Mouse (Mus musculus) intestine, embryonic 15.5 days (tissue): ENCODE data around the gene Pick1. TPM values are rescaled to one million over a fixed set of nuclear protein-coding genes. Genes with fewer than 3 reads are reported as not detected.

ENCODE experiments used
- ATAC-seq: fragments of 200-750 bp; cut with Nextera tagmentation; 2 replicates; pipeline ENCODE4 v1.8.0; 2017; ENCODE audit warnings: moderate TSS enrichment, moderate library complexity
- H3K27ac ChIP-seq: fragments of 300-500 bp; sonication (generic); 2 replicates; pipeline ENCODE4 v1.5.1; 2015; ENCODE audit warnings: mild to moderate bottlenecking, inconsistent platforms
- H3K27me3 ChIP-seq: fragments of 300-500 bp; sonication (generic); replicated peaks from 2 replicates; pipeline ENCODE4 v1.6.1; 2015; ENCODE audit warnings: inconsistent platforms
- H3K36me3 ChIP-seq: fragments of 300-500 bp; sonication (generic); 2 replicates; pipeline ENCODE4 v1.6.1; 2015; ENCODE audit warnings: inconsistent platforms
- H3K4me1 ChIP-seq: fragments of 300-500 bp; sonication (generic); replicated peaks from 2 replicates; pipeline ENCODE4 v1.6.1; 2015; ENCODE audit warnings: inconsistent platforms
- H3K4me2 ChIP-seq: fragments of 300-500 bp; sonication (generic); replicated peaks from 2 replicates; pipeline ENCODE4 v1.6.1; 2015; ENCODE audit warnings: mild to moderate bottlenecking, inconsistent platforms
- H3K4me3 ChIP-seq: fragments of 300-500 bp; sonication (generic); replicated peaks from 2 replicates; pipeline ENCODE4 v1.5.1; 2015; ENCODE audit warnings: inconsistent platforms
- H3K9ac ChIP-seq: fragments of 300-500 bp; sonication (generic); 2 replicates; pipeline ENCODE4 v1.6.1; 2015; ENCODE audit warnings: inconsistent platforms
- H3K9me3 ChIP-seq: fragments of 300-500 bp; sonication (generic); 2 replicates; pipeline ENCODE4 v1.6.1; 2016; ENCODE audit warnings: inconsistent platforms
- WGBS: fragments of 180-500 bp; shearing (Covaris S2); methylation state at CpG from one replicate; pipeline ENCODE4 v1.1.7; 2015; 5-methylcytosine and 5-hydroxymethylcytosine counted together
- polyA plus RNA-seq: library from polyadenylated mRNA; unstranded; fragments of >200 nt; fragmentation: Nextera tagmentation; extraction: Ambion mirVana; gene quantifications from 2 replicates; pipeline ENCODE4 v1.2.1, GENCODE M21; 2015

Gene Pick1
- polyA plus RNA-seq, 1 experiment from 2014 or later: 44.2 TPM

DNA sequence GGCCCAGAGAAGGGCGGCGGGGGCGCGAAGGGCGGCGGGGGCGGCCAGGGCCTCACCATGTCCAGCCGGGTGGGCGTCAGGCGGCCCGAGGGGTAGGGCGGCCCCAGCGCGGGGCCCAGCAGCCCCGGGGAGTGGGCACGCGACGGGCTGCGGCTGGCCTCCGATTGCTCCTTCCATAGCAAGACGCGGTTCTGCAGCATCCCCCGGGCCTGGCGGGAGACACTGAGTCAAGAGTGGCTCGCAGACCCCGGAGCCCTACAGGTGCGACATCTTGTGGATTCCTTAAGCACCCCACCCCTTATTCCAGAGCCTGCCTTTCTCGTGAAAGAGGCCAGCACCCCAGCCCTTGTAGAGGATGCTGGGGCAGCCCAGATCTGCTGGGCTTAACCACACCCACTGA is 32.8 kb downstream of the Pick1 start:
- ATAC-seq: peak; percentile 50
- peak overlapping the region; percentile 59 for H3K9ac ChIP-seq
- H3K9me3 ChIP-seq: no peaks in the 10 kb centered on the region
- peaks cover 20% of the 10 kb centered on the region for H3K4me1 ChIP-seq
- H3K27ac ChIP-seq: no peak overlapping the region
- peak overlapping the region; percentile 99 for H3K4me2 ChIP-seq
- peak overlapping the region; percentile 63 for H3K4me3 ChIP-seq
- WGBS: under 1% methylated on average over 21 of the region's 28 CpGs
- H3K36me3 ChIP-seq: no peaks in the 10 kb centered on the region
- peaks cover 26% of the 10 kb centered on the region for H3K27me3 ChIP-seq

DNA sequence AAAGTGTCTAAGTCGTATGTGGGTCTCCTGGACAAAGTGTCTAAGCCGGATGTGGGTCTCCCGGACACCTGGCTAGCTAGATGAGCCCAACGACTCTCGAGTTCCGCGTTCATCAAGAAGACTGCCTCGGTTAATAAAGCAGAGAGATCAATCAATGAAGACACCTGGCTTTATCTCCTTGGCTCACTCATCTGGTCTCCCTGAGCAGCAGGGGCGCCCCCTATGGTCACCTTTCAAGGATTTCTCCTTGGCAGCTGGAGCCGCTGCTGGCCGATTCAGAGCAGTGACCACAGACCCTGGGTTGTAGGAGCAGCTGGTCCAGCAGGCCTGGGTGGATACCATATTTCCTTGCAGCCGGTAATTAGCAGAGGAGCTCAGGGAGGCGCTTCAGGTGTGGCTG is 33.4 kb downstream of the Pick1 start:
- Histone ChIP-seq H3K36me3 (no peaks in the 10 kb centered on the region), H3K9me3 (no peaks in the 10 kb centered on the region), H3K4me3 (0 out of 2 replicates have a peak overlapping the region, but pooled peaks have one; percentile 63), H3K9ac (no peak overlapping the region), H3K27me3 (peaks cover 26% of the 10 kb centered on the region), H3K4me2 (peak overlapping the region; percentile 99; the same call in 1 of the 2 replicates), H3K4me1 (peaks cover 20% of the 10 kb centered on the region), H3K27ac (no peak overlapping the region)
- WGBS: 18% methylated on average over 13 of the region's 13 CpGs
- no peak for ATAC-seq

DNA sequence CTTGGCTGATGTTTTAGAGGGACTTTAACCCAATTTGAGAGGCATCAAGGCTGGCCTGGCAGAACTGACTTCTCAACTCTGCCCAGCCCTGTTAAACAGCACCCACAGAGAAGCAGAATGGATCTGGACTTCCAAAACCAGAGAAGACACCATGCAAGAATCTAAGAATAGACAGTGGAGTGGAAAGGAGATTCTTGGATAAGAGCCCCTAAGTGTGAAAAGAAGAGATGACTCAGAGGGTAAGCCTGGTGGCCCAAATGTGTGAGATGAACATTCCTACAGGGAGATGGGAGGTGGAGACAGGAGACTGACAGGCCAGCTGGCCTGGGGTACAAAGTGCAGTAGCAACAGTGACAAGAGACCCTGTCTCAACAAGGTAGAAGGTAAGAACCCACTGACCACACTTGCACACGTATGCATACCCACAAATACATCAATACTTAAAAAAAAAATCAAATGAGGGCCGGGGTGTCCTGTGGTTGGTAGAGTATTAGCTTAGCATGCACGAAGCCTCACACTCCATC is 33.9 kb downstream of the Pick1 start:
- Histone ChIP-seq H3K9ac (no peak overlapping the region), H3K27ac (no peak overlapping the region), H3K36me3 (no peaks in the 10 kb centered on the region), H3K27me3 (peaks cover 27% of the 10 kb centered on the region), H3K4me3 (no peak overlapping the region), H3K9me3 (no peaks in the 10 kb centered on the region), H3K4me2 (no peak overlapping the region), H3K4me1 (peaks cover 20% of the 10 kb centered on the region)
- no peak for ATAC-seq
- 94% methylated on average over 3 of the region's 3 CpGs for WGBS

DNA sequence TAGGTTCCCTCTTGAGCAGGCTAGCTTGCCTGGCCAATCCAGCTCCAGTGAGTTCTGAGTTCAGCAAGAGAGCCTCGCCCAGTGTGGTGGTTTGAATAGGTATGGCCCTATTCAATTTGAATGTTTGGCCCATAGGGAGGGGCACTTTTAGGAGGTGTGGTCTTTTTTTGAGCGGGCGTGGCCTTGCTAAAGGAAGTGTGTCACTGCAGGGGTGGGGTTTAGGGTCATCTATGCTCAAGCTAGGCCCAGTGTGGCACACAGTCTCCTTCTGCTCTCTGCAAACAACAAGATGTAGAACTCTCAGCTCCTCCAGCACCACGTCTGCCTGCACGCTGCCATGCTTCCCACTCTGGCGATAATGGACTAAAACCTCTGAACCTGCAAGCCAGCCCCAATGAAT is 34.8 kb downstream of the Pick1 start:
- H3K27ac ChIP-seq: no peak overlapping the region
- no peaks in the 10 kb centered on the region for H3K36me3 ChIP-seq
- 90% methylated on average over 6 of the region's 6 CpGs for WGBS
- H3K27me3 ChIP-seq: peaks cover 23% of the 10 kb centered on the region
- no peak overlapping the region for H3K9ac ChIP-seq
- peaks cover 20% of the 10 kb centered on the region for H3K4me1 ChIP-seq
- no peak overlapping the region for H3K4me3 ChIP-seq
- no peak for ATAC-seq
- no peak overlapping the region for H3K4me2 ChIP-seq
- H3K9me3 ChIP-seq: no peaks in the 10 kb centered on the region

DNA sequence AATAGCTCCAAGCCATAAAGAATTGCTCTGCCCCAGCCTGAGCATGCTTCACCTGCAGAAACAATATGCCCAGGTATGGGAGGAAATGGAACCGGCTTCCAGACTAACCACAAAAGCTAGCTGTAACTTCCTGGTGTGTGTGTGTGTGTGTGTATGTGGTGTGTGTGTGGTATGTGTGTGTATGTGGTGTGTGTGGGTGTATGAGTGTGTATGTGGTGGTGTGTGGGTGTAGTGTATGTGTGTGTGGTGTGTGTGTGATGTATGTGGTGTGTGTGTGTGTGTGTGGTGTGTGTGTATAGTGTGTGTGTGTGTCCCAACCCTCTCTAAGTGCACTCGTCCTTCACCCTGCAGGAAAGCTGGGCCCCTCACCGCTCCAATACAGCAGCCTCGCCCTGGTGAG is 36.4 kb downstream of the Pick1 start:
- Histone ChIP-seq H3K4me3 (no peak overlapping the region), H3K4me2 (no peak overlapping the region), H3K27me3 (peaks cover 11% of the 10 kb centered on the region), H3K9me3 (no peaks in the 10 kb centered on the region), H3K4me1 (peaks cover 18% of the 10 kb centered on the region), H3K27ac (no peak overlapping the region), H3K9ac (no peak overlapping the region), H3K36me3 (no peaks in the 10 kb centered on the region)
- ATAC-seq: no peak
- 52% methylated on average over 4 of the region's 4 CpGs for WGBS

DNA sequence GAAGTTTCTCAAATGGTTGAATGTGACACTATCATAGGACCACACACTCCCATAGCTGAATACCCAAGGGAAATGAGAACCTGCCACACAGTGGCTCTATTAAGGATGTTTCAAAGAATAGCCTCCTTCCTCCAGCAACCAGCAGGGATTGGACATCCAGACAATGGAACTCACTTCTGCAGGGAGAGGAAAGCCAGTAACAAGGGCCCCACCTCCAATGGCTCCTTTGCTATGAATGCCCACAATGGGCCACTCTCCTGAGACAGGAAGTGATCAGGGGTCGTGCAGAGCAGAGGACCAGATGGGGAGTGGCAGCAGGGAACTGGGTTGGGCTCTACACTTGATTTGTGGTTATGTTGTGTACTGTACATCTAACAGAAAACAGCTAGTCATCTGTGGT is 39.5 kb downstream of the Pick1 start:
- Histone ChIP-seq H3K9me3 (no peaks in the 10 kb centered on the region), H3K9ac (no peak overlapping the region), H3K4me2 (no peak overlapping the region), H3K4me3 (no peak overlapping the region), H3K36me3 (no peaks in the 10 kb centered on the region), H3K4me1 (peaks cover 12% of the 10 kb centered on the region), H3K27ac (no peak overlapping the region), H3K27me3 (peaks cover 5% of the 10 kb centered on the region; the same call in 1 of the 2 replicates)
- no peak for ATAC-seq
- WGBS: 24% methylated on average over 1 of the region's 1 CpGs

DNA sequence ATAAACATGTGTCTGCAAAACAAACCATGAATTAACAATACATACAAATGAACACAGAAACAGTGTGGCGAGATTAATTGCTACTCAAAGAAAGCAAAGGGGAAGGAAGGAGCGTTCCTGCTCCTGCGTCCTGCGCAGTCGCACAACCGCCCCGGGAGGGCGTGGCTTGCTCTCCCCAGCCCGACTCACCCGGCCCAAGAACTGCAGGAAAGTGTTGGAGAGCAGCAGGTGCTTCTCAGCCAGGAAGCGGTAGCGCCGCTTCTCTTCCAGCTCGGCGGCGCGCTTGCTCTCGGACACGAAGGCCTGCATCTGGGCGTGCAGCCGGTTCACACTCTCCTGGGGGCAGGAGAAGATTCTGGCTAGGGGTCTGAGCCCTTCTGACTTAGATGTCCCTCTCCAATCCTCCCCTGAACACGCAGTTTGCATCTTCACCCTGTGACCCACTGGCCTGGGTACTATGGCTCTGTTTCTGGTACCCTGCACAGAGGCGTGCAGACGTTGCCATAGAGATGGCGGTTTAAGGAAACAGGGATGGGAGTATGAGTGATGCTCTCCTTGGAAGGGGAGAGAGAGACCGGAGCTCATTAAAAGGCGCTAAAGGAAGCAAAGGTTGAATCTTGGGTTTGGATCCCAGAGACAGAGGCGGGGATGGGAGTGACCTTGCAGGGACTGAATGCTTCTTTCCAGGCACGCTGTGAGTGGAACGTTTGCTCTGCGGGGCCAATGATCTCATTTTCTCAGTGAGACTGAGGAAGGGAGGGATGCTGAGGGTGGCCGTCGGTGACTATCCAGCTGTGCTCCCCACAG is 41.5 kb downstream of the Pick1 start:
- 3% methylated on average over 33 of the region's 33 CpGs for WGBS
- no peaks in the 10 kb centered on the region for H3K9me3 ChIP-seq
- peaks cover 2% of the 10 kb centered on the region; the same call in 1 of the 2 replicates for H3K27me3 ChIP-seq
- no peaks in the 10 kb centered on the region for H3K36me3 ChIP-seq
- peak overlapping the region; percentile 66 for H3K4me2 ChIP-seq
- ATAC-seq: peak; percentile 83
- peaks cover 12% of the 10 kb centered on the region for H3K4me1 ChIP-seq
- peak overlapping the region; percentile 59 for H3K27ac ChIP-seq
- H3K4me3 ChIP-seq: peak overlapping the region; percentile 26
- 0 out of 2 replicates have a peak overlapping the region, but pooled peaks have one; percentile 31 for H3K9ac ChIP-seq

DNA sequence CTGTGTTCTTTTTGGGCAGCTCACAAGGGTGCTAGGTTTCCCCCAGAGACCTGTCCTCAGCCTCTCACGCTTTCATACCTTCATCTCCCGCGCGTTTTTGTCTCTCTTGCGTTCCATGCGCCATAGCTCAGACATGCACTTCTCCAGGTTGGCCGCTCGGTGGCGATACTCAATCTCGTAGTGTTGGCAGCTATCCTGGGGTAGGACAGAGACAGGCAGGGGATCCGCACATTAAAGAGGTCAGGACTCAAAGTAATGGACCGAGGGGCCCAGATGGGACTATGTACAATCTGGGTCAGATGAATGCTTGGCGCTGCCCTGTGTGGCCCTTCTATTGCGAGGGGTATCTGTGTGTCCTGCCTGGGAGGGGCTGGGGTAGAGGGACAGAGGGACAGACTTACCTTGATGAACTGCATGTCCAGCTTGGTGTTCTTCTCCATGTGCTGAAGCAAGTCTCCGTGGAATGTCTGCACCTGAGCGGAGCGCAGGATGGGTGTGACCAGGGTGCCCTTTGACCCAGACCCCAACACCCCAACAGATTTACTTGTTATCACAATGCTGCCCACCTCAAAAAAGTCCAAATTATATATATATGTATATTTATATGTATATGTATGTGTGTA is 42.3 kb downstream of the Pick1 start:
- Histone ChIP-seq H3K36me3 (no peaks in the 10 kb centered on the region), H3K9me3 (no peaks in the 10 kb centered on the region), H3K27ac (no peak overlapping the region), H3K9ac (no peak overlapping the region), H3K4me3 (peak overlapping the region; percentile 26), H3K4me2 (peak overlapping the region; percentile 66), H3K27me3 (peaks cover 2% of the 10 kb centered on the region; the same call in 1 of the 2 replicates), H3K4me1 (peaks cover 12% of the 10 kb centered on the region)
- 16% methylated on average over 17 of the region's 17 CpGs for WGBS
- peak; percentile 24 for ATAC-seq

DNA sequence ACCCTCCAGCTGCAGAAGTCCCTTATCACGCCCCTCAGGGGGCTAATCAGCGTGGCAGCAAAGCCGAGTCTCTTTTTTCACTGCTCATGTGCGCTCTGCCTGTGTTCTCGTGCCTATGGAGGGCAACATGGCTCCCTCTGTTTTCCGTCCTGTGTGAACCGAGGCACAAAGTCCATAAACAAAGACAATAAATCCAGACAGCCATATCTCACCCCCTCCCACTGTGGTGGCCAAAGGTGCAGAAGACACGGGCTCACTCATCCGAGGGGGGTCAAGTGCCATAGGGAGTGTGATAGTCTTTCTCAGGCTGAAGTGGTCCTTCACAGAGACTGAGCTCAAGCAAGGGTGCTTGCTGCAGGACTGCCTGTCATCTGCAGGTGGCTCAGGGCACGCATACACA is 44.0 kb downstream of the Pick1 start:
- Histone ChIP-seq H3K4me3 (no peak overlapping the region), H3K9ac (no peak overlapping the region), H3K27me3 (peaks cover under 1% of the 10 kb centered on the region; the same call in 1 of the 2 replicates), H3K4me2 (no peak overlapping the region), H3K27ac (no peak overlapping the region), H3K4me1 (peaks cover 12% of the 10 kb centered on the region), H3K9me3 (no peaks in the 10 kb centered on the region), H3K36me3 (no peaks in the 10 kb centered on the region)
- peak; percentile 52 for ATAC-seq
- 59% methylated on average over 10 of the region's 10 CpGs for WGBS

DNA sequence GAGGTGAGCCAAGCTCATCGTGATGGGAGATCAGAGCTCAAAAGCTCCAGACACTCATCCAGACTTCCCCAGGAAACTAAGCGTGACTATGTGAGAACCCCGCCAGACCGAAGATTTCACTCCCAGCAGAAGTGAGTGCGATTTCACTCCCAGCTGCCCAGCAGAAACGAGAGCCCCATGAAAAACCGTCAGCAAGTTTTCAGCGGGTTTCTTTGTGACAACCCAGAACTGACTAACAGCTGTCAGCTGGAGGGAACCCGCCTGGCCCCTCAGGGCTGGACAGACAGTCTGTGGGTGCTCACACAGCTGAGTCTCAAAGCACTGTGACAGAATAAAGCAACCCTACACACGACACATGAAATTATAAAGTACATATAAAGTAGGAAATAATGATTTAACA is 48.8 kb downstream of the Pick1 start:
- 67% methylated on average over 10 of the region's 10 CpGs for WGBS
- Histone ChIP-seq H3K9ac (no peak overlapping the region), H3K27me3 (no peaks in the 10 kb centered on the region), H3K9me3 (no peaks in the 10 kb centered on the region), H3K4me3 (no peak overlapping the region), H3K36me3 (no peaks in the 10 kb centered on the region), H3K27ac (no peak overlapping the region), H3K4me2 (no peak overlapping the region), H3K4me1 (0 out of 2 replicates have a peak, but pooled peaks cover 3% of the 10 kb centered on the region)
- no peak for ATAC-seq

DNA sequence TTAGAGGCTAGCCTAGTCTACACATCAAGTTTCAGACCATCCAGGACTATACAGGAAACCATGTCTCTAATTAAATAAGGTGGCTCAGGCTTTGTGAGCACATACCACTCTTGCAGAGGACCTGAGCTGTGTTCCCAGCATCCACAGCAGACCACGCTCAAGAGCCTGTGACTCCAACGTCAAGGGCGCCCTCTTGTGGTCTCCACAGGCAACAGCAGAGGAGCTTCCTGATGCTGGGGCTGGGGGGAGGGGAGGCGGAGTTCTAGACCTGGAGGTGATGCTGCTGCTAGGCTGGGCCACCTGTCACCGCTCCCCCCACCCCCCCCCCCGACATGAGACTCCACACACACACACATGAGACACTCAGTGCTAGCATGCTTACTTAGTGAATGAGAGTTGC is 51.2 kb downstream of the Pick1 start:
- Histone ChIP-seq H3K9ac (no peak overlapping the region), H3K4me2 (no peak overlapping the region), H3K36me3 (no peaks in the 10 kb centered on the region), H3K27ac (no peak overlapping the region), H3K4me1 (peaks cover 8% of the 10 kb centered on the region; the same call in 1 of the 2 replicates), H3K27me3 (no peaks in the 10 kb centered on the region), H3K9me3 (no peaks in the 10 kb centered on the region), H3K4me3 (no peak overlapping the region)
- ATAC-seq: no peak
- WGBS: 25% methylated on average over 6 of the region's 6 CpGs

DNA sequence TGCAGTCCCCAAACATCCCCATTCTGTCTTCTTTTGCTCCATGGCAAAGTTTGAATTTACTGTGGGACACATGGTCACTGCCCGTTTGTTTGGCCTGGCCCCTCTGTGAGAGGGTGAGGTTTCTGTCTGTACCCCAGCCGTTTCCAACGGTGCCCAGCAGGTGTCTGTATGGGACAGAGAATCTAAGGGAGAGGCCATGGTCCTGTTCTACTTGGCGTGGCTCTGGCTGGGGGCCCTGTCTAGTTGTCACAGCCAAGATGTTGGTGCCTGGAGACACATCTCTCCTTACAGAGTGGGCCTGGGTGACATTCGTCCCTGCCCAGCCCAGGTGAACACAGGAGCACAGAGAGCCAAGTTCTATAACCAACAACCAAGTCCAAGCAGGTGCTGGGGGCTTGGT is 51.9 kb downstream of the Pick1 start:
- H3K27me3 ChIP-seq: no peaks in the 10 kb centered on the region
- no peak overlapping the region for H3K4me3 ChIP-seq
- H3K4me2 ChIP-seq: no peak overlapping the region
- peaks cover 12% of the 10 kb centered on the region; the same call in 1 of the 2 replicates for H3K4me1 ChIP-seq
- ATAC-seq: no peak
- H3K27ac ChIP-seq: peak overlapping the region; percentile 41
- H3K9ac ChIP-seq: no peak overlapping the region
- no peaks in the 10 kb centered on the region for H3K9me3 ChIP-seq
- 51% methylated on average over 5 of the region's 5 CpGs for WGBS
- no peaks in the 10 kb centered on the region for H3K36me3 ChIP-seq
